Mouse (Mus musculus) embryonic facial prominence, embryonic 12.5 days (tissue): ENCODE measurements around the gene Arpc5l. TPM values are rescaled to one million over a fixed set of nuclear protein-coding genes. Genes with fewer than 3 reads are reported as not detected.
"Not testable (repeated sequence)": the region's sequence is repeated elsewhere in the genome, so short reads cannot be mapped to it uniquely, and the experiment has no call there.

Source experiments
- ATAC-seq: fragments of 200-750 bp; cut with Nextera tagmentation; 2 replicates; pipeline ENCODE4 v1.8.0; 2017; ENCODE audit not compliant: insufficient number of reproducible peaks, insufficient read depth, low FRiP score, low TSS enrichment
- H3K27ac ChIP-seq: fragments of 300-500 bp; sonication (generic); 2 replicates; pipeline ENCODE4 v1.5.1; 2016; ENCODE audit warnings: mild to moderate bottlenecking
- H3K27me3 ChIP-seq: fragments of 300-500 bp; sonication (generic); 2 replicates; pipeline ENCODE4 v1.6.1; 2016; ENCODE audit warnings: mild to moderate bottlenecking, moderate library complexity
- H3K36me3 ChIP-seq: fragments of 300-500 bp; sonication (generic); 2 replicates; pipeline ENCODE4 v1.6.1; 2016; ENCODE audit warnings: mild to moderate bottlenecking
- H3K4me1 ChIP-seq: fragments of 300-500 bp; sonication (generic); 2 replicates; pipeline ENCODE4 v1.6.1; 2016
- H3K4me2 ChIP-seq: fragments of 300-500 bp; sonication (generic); replicated peaks from 2 replicates; pipeline ENCODE4 v1.6.1; 2016; ENCODE audit warnings: mild to moderate bottlenecking, moderate library complexity
- H3K4me3 ChIP-seq: fragments of 300-500 bp; sonication (generic); 2 replicates; pipeline ENCODE4 v1.5.1; 2016; ENCODE audit warnings: mild to moderate bottlenecking
- H3K9ac ChIP-seq: fragments of 300-500 bp; sonication (generic); 2 replicates; pipeline ENCODE4 v1.6.1; 2016; ENCODE audit warnings: mild to moderate bottlenecking, moderate library complexity
- H3K9me3 ChIP-seq: fragments of 300-500 bp; sonication (generic); 2 replicates; pipeline ENCODE4 v1.6.1; 2016; ENCODE audit warnings: mild to moderate bottlenecking, moderate library complexity
- WGBS: fragments of 180-500 bp; shearing (Covaris S2); methylation state at CpG from one replicate; pipeline ENCODE4 v1.1.7; 2016; 5-methylcytosine and 5-hydroxymethylcytosine counted together
- polyA plus RNA-seq: library from polyadenylated mRNA; unstranded; fragments of >200 nt; fragmentation: Nextera tagmentation; extraction: Ambion mirVana; gene quantifications from 2 replicates; pipeline ENCODE4 v1.2.1, GENCODE M21; 2016

Arpc5l gene
- polyA plus RNA-seq, 1 experiment from 2014 or later = 120 TPM

DNA sequence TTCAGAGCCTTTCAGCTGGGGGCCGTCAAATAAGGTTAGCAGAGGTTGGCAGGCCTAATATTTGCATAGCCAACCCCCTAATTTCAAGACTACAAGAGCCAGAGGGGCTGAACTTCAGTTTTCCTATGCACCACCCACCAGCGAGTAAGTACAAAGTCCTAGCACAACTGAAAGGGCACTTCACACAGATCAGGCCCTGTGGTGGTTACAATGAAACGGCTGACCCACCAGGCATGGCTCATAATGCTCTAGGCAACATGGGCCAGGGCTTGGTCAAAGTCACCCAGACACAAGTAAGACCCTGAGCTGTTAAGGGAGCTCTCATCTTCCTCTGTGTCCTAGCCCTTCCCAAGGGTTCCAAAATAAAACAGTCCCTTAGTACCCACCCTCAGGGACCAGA is 3.3 kb upstream of the Arpc5l start:
- WGBS = 81% methylated on average over 3 of the region's 3 CpGs
- Histone ChIP-seq H3K36me3 (peaks cover 42% of the 10 kb centered on the region), H3K9me3 (no peaks in the 10 kb centered on the region), H3K4me3 (no peak overlapping the region), H3K4me1 (peaks cover 36% of the 10 kb centered on the region), H3K27me3 (no peaks in the 10 kb centered on the region), H3K4me2 (no peak overlapping the region), H3K27ac (no peak overlapping the region), H3K9ac (no peak overlapping the region)
- no peak for ATAC-seq

DNA sequence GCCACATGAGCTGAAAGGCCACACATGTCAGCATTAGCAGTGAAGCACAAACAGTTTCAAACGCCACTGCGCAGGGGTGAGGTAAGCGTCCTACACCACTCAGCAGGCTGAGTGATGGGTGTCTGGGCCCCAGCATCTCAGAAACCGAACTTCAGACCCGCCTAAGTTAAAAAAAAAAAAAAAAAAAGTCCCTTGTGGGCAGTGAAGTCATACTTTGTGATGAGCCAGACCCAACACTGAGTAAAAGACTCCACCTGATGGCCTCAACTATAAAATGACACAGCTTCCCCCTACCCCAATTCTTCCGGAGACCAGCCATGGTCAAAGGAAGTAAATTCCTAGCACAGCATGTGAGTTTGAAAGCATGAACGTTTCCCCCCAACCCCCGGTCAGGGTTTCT is 2.0 kb upstream of the Arpc5l start:
- Histone ChIP-seq H3K4me1 (peaks cover 31% of the 10 kb centered on the region), H3K27ac (no peak overlapping the region), H3K36me3 (peaks cover 42% of the 10 kb centered on the region), H3K9ac (no peak overlapping the region), H3K4me3 (peak overlapping the region; percentile 83), H3K4me2 (peak overlapping the region; percentile 91), H3K9me3 (no peaks in the 10 kb centered on the region), H3K27me3 (no peaks in the 10 kb centered on the region)
- WGBS = 54% methylated on average over 8 of the region's 8 CpGs
- ATAC-seq = no peak

DNA sequence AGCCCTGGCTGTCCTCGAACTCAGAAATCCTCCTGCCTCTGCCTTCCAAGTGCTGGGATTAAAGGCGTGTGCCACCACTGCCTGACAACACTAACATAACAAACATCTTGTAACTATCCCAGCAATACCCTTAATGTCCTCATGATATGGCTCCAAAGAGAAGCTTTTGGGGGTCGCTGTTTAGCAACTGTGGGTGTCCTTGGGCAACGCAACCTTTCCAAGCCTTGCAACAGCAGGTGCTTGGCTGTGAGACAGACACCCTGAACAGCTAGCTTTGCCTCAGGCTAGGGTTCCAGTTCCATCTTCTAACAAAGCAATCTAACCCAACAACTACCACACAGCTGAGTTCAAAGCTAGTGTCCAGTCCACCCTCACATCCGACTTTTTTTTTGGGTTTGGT is 1.6 kb upstream of the Arpc5l start:
- H3K4me3 ChIP-seq = peak overlapping the region; percentile 83
- peak overlapping the region; percentile 91 for H3K4me2 ChIP-seq
- no peaks in the 10 kb centered on the region for H3K27me3 ChIP-seq
- H3K36me3 ChIP-seq = peaks cover 42% of the 10 kb centered on the region
- H3K9me3 ChIP-seq = no peaks in the 10 kb centered on the region
- 66% methylated on average over 5 of the region's 5 CpGs for WGBS
- no peak for ATAC-seq
- peaks cover 28% of the 10 kb centered on the region for H3K4me1 ChIP-seq
- no peak overlapping the region for H3K27ac ChIP-seq
- H3K9ac ChIP-seq = peak overlapping the region; percentile 94

DNA sequence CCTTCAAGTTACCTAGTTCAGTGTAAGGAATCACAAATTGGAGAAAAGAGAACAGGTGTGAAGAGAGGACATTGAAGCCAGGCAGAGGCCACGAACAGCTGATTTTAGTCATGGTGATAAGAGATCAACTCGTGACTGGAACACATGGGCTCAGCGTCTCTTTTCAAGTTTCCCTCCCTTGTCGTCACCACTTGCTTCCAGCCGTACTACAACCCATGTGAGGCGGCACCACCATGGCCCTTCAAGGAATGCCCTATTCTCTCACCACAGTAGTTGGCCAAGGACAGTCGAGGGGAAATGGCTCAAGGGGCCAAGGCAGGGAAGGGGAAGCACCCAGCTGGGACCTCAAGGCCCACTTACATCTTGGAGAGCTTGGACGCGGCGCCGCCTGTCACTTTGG is 776 bp upstream of the Arpc5l start:
- ATAC-seq = no peak
- under 1% methylated on average over 11 of the region's 11 CpGs for WGBS
- H3K36me3 ChIP-seq = peaks cover 42% of the 10 kb centered on the region
- peak overlapping the region; percentile 91 for H3K4me2 ChIP-seq
- peak overlapping the region; percentile 94 for H3K9ac ChIP-seq
- peak overlapping the region; percentile 91 for H3K27ac ChIP-seq
- H3K9me3 ChIP-seq = no peaks in the 10 kb centered on the region
- peaks cover 35% of the 10 kb centered on the region for H3K4me1 ChIP-seq
- H3K27me3 ChIP-seq = no peaks in the 10 kb centered on the region
- peak overlapping the region; percentile 83 for H3K4me3 ChIP-seq

DNA sequence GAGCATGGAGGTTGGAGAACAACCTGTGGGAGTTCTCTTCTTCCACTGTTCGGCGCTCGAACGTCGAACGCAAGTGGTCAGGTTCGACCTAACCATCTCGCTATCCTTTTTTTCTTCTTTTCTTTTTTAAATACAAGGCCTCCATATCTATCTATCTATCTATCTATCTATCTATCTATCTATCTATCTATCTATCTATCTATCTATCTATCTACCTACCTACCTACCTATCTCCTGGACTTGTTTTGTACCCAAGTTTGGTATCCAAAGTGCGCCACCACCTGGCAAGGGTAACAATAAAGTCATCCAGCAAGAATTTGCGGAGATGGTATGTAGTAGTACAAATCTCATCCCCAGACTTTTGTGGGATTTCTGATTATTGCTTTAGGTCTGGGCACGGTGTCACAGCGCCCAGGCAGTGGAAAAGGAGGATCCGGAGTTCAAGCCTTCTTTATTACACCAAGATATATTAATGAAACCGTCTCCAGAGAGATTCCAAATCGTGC is 479 bp downstream of the Arpc5l start, which contains the start of gene Rpl35:
Gene Rpl35 (minus strand): TSS at position 51 of the 506 bp plus-strand sequence.
- Histone ChIP-seq H3K4me3 (peak within 1 kb of the TSS; percentile 83), H3K27me3 (no peaks in the 10 kb centered on the region), H3K36me3 (peaks cover 33% of the 10 kb centered on the region), H3K9me3 (no peaks in the 10 kb centered on the region), H3K27ac (peak within 1 kb of the TSS; percentile 91), H3K4me1 (peaks cover 38% of the 10 kb centered on the region), H3K4me2 (peak within 1 kb of the TSS; percentile 91), H3K9ac (peak within 1 kb of the TSS; percentile 94)
- 12% methylated on average over 15 of the region's 15 CpGs for WGBS
- ATAC-seq = no peak

DNA sequence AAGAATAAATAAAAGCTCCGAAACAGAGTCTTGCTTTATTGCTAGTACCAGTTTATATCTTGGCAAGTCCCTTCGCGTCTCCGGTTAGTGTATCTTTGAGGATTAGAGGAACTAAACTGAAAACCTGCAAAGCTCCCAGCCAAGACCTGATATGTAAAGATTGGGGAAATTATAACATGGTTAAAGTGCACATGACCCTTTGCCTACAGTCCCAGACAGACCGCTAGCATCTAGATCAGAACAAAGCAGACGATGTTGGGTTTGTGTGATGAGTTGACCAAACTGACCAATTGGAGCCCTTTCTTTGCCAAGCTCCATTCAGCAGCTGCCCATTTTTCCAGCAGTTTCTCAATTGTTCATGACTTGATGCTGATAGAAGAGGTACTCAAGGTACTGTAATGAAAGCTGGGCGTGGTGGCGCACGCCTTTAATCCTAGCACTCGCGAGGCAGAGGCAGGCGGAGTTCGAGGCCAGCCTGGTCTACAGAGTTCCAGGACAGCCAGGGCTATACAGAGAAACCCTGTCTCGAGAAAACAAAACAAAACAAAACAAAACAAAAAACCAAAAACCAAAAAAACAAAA is 1.1 kb downstream of the Arpc5l start:
- H3K27me3 ChIP-seq = no peaks in the 10 kb centered on the region
- H3K27ac ChIP-seq = no peak overlapping the region
- no peaks in the 10 kb centered on the region for H3K9me3 ChIP-seq
- peak overlapping the region; percentile 83 for H3K4me3 ChIP-seq
- H3K4me2 ChIP-seq = peak overlapping the region; percentile 91
- ATAC-seq = no peak
- whole genome bisulfite sequencing = 92% methylated on average over 14 of the region's 14 CpGs
- H3K9ac ChIP-seq = no peak overlapping the region
- H3K36me3 ChIP-seq = peaks cover 27% of the 10 kb centered on the region
- peaks cover 38% of the 10 kb centered on the region for H3K4me1 ChIP-seq

DNA sequence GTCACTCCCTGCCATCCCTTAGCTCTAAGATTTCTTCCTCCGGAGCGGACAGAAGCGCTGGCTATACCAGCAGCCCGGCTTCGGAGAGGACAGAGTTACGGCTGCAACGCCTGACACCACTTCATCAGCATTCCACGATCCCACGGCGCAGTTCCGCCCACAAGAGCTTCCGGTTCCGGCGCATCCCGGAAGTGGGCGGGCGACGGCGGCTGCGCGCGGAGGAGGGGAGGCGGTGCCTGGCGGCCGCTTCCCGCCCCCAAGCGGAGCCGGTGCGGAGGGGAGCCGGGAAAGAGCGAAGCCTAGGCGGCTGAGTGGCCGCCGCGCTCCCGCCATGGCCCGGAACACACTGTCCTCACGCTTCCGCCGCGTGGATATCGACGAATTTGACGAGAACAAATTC is 2.7 kb downstream of the Arpc5l start:
- no peaks in the 10 kb centered on the region for H3K27me3 ChIP-seq
- H3K4me3 ChIP-seq = peak overlapping the region; percentile 82
- no peaks in the 10 kb centered on the region for H3K9me3 ChIP-seq
- peak overlapping the region; percentile 91 for H3K9ac ChIP-seq
- peaks cover 36% of the 10 kb centered on the region for H3K4me1 ChIP-seq
- peaks cover 20% of the 10 kb centered on the region for H3K36me3 ChIP-seq
- WGBS = under 1% methylated on average over 44 of the region's 44 CpGs
- H3K4me2 ChIP-seq = peak overlapping the region; percentile 72
- peak overlapping the region; percentile 94 for H3K27ac ChIP-seq
- peak; percentile 82 for ATAC-seq

DNA sequence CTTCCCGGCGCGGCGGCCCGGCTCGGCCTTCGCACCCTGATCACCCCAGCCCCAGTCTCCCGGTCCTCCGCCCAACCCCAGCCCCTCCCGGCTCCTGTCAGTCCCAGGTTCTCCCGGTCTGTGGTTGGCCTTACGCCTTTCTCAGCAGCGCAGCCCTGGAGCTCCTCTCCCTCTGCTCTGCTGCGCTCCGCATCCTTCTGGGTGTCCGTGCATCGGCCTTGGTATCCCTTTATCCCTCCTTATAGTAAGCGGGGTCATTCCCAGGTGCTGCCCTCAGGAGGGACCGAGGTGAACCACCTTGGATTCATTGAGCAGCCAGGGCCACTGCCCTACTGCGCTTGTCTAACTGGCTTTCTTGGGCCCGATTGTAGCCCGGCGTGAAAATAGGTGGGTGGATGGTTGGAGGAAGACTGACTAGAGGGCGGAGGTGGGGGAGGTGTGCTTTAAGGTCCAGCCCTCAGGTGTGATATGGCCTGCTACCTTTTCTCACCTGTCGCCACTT is 3.3 kb downstream of the Arpc5l start:
- peak overlapping the region; percentile 94 for H3K27ac ChIP-seq
- peaks cover 30% of the 10 kb centered on the region for H3K4me1 ChIP-seq
- H3K36me3 ChIP-seq = peaks cover 20% of the 10 kb centered on the region
- WGBS = under 1% methylated on average over 25 of the region's 25 CpGs
- H3K9me3 ChIP-seq = no peaks in the 10 kb centered on the region
- peak overlapping the region; percentile 91 for H3K9ac ChIP-seq
- ATAC-seq = peak; percentile 44
- H3K27me3 ChIP-seq = no peaks in the 10 kb centered on the region
- H3K4me2 ChIP-seq = peak overlapping the region; percentile 72
- peak overlapping the region; percentile 82 for H3K4me3 ChIP-seq

DNA sequence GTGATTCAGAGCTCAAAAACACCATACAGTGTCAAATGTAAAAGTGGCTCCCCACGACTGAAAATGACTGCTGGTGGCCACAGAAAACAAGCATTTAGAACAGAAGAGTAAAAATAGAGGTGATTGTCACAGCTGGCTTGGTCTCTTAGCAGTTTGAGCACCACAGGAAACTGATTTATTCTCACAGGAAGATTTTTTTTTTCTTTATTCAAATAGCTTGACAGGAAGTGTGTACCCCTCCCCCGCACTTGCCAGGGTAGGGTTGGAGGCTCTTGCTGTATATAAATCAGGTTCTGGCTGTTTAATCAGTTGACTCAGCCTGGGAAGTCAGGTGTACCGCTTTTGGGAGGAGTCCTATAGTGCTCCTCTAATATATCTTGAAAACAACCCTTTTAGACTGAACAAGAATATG is 3.8 kb downstream of the Arpc5l start:
- H3K9me3 ChIP-seq = no peaks in the 10 kb centered on the region
- peak overlapping the region; percentile 82 for H3K4me3 ChIP-seq
- no peaks in the 10 kb centered on the region for H3K27me3 ChIP-seq
- H3K36me3 ChIP-seq = peaks cover 21% of the 10 kb centered on the region
- WGBS = 27% methylated on average over 3 of the region's 3 CpGs
- peak overlapping the region; percentile 72 for H3K4me2 ChIP-seq
- no peak for ATAC-seq
- H3K27ac ChIP-seq = 0 out of 2 replicates have a peak overlapping the region, but pooled peaks have one; percentile 94
- H3K4me1 ChIP-seq = peaks cover 25% of the 10 kb centered on the region
- H3K9ac ChIP-seq = peak overlapping the region; percentile 91

DNA sequence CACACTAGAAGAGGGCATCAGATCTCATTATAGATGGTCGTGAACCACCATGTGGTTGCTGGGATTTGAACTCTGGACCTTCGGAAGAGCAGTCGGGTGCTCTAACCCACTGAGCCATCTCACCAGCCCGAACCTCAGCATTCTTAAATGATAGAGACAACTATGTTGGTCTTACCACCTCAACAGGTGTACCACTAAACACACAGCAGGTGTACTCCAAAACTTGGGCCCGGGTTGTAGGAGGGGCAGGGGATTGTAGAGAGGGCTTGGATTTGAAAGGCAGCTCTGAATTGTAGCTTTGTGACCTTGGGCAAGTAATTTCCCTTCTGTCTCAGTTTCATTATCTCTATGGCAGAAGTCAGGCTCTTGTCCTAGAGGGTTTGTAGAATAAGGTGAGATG is 5.0 kb downstream of the Arpc5l start:
- not testable (repeated sequence) for H3K27ac ChIP-seq, H3K4me3 ChIP-seq, H3K9ac ChIP-seq, H3K9me3 ChIP-seq, H3K27me3 ChIP-seq, ATAC-seq, H3K4me2 ChIP-seq
- 86% methylated on average over 5 of the region's 5 CpGs for WGBS
- peaks cover 22% of the 10 kb centered on the region for H3K4me1 ChIP-seq
- H3K36me3 ChIP-seq = peaks cover 32% of the 10 kb centered on the region

DNA sequence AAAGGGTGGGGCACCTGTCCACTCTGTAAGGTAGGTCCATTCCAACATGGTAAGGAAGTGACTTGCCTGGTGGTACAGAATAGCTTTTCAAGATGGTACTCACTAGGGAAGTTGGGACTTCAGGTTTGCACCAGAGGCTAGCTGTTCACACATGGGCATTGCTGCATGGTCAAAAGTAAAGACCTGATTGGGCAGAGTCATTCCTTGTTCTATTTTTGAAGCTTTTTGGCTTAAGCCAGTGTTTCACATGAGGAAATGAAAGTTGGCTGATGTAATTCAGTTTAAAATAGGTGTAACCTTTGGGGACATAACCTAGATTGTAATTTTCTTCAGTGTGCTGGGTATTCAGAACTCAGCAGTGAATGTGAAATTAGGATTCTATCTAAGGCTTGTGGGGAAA is 6.1 kb downstream of the Arpc5l start:
- Histone ChIP-seq H3K4me2 (no peak overlapping the region), H3K4me1 (peaks cover 15% of the 10 kb centered on the region), H3K36me3 (peaks cover 41% of the 10 kb centered on the region), H3K27ac (no peak overlapping the region), H3K4me3 (no peak overlapping the region), H3K9me3 (no peaks in the 10 kb centered on the region), H3K9ac (no peak overlapping the region), H3K27me3 (no peaks in the 10 kb centered on the region)
- no peak for ATAC-seq

DNA sequence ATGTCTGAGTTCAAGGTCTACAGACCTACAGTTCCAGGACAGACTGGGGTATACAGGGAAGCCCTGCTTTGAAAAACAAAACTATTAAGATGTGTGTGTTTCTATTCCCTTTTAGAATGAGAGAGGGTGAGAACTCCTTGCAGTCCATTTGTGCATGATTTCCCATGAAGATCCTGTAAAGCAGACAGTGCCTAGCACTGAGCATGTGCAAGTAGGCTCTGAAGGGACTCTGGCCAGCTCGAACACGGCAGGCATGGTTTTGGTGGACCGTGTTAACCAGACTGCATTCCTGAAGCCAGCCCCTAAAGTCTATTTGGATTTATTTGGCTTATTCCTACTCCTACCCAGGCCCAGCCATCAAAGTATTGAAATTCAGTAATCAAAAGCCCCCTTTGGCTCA is 6.8 kb downstream of the Arpc5l start:
- H3K36me3 ChIP-seq = peaks cover 48% of the 10 kb centered on the region
- H3K4me1 ChIP-seq = peaks cover 13% of the 10 kb centered on the region
- H3K4me2 ChIP-seq = no peak overlapping the region
- no peak overlapping the region for H3K4me3 ChIP-seq
- no peak for ATAC-seq
- H3K27ac ChIP-seq = no peak overlapping the region
- no peak overlapping the region for H3K9ac ChIP-seq
- no peaks in the 10 kb centered on the region for H3K9me3 ChIP-seq
- H3K27me3 ChIP-seq = no peaks in the 10 kb centered on the region
- 86% methylated on average over 3 of the region's 3 CpGs for WGBS
